Mouse (Mus musculus) liver, embryonic 16.5 days (tissue): ENCODE data around the gene Rpp25l. TPM values are rescaled to one million over a fixed set of nuclear protein-coding genes. Genes with fewer than 3 reads are reported as not detected.

Experiments
- ATAC-seq: fragments of 200-750 bp; cut with Nextera tagmentation; 2 replicates; pipeline ENCODE4 v1.8.0; 2017; ENCODE audit warnings: low read depth, mild to moderate bottlenecking, moderate number of reproducible peaks, moderate library complexity
- H3K27ac ChIP-seq: fragments of 300-500 bp; sonication (generic); 2 replicates; pipeline ENCODE4 v1.5.1; 2014; ENCODE audit warnings: mild to moderate bottlenecking, low read length
- H3K27me3 ChIP-seq: fragments of 300-500 bp; sonication (generic); 2 replicates; pipeline ENCODE4 v1.6.1; 2014; ENCODE audit warnings: low read depth, low read length, mixed read lengths; ENCODE audit not compliant: control insufficient read depth, insufficient read depth
- H3K36me3 ChIP-seq: fragments of 300-500 bp; sonication (generic); 2 replicates; pipeline ENCODE4 v1.6.1; 2014; ENCODE audit warnings: mild to moderate bottlenecking; ENCODE audit not compliant: control insufficient read depth, insufficient read depth
- H3K4me1 ChIP-seq: fragments of 300-500 bp; sonication (generic); 2 replicates; pipeline ENCODE4 v1.6.1; 2014; ENCODE audit warnings: low read depth, low read length, mixed read lengths; ENCODE audit not compliant: control insufficient read depth
- H3K4me2 ChIP-seq: fragments of 300-500 bp; sonication (generic); 2 replicates; pipeline ENCODE4 v1.6.1; 2014; ENCODE audit warnings: low read depth, low read length, mixed read lengths
- H3K4me3 ChIP-seq: fragments of 300-500 bp; sonication (generic); 2 replicates; pipeline ENCODE4 v1.5.1; 2014; ENCODE audit warnings: low read depth, mild to moderate bottlenecking, low read length
- H3K9ac ChIP-seq: fragments of 300-500 bp; sonication (generic); 2 replicates; pipeline ENCODE4 v1.6.1; 2014; ENCODE audit warnings: low read depth, low read length
- H3K9me3 ChIP-seq: fragments of 300-500 bp; sonication (generic); replicated peaks from 2 replicates; pipeline ENCODE4 v1.6.1; 2016; ENCODE audit warnings: low read length; ENCODE audit not compliant: control insufficient read depth
- WGBS: fragments of 180-500 bp; shearing (Covaris S2); extraction: QIAGEN DNeasy Blood & Tissue Kit; methylation state at CpG from one replicate; pipeline ENCODE4 v1.1.7; 2014; ENCODE audit not compliant: insufficient replicate concordance; 5-methylcytosine and 5-hydroxymethylcytosine counted together
- polyA plus RNA-seq: library from polyadenylated mRNA; unstranded; fragments of >200 nt; fragmentation: Nextera tagmentation; extraction: Ambion mirVana; gene quantifications from 2 replicates; pipeline ENCODE4 v1.2.1, GENCODE M21; 2015

Gene Rpp25l
- polyA plus RNA-seq, 1 experiment from 2014 or later: 27.2 TPM

DNA sequence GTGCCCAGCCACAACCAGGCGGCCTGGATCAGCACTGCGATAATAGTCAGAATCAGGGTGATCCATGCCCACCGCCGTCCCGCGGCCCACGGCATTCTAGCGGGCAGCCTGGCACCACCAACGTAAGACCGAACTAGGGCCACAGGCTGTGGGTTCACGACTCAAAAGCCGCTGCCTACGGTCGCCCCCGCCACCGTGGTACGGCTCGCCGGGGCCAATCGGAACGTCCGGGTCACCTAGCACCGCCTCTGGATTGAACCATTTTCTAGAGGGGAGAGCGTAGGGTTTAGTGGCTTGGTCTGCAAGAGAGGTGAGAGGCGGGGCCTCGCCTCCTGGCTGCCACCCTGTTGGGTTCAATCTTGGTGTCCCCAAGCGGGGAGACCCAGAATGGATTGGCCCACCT lies 27.8 kb upstream of the Rpp25l start:
- ATAC-seq: peak; percentile 96
- WGBS: under 1% methylated on average over 27 of the region's 27 CpGs
- peak overlapping the region; percentile 74 for H3K9ac ChIP-seq

DNA sequence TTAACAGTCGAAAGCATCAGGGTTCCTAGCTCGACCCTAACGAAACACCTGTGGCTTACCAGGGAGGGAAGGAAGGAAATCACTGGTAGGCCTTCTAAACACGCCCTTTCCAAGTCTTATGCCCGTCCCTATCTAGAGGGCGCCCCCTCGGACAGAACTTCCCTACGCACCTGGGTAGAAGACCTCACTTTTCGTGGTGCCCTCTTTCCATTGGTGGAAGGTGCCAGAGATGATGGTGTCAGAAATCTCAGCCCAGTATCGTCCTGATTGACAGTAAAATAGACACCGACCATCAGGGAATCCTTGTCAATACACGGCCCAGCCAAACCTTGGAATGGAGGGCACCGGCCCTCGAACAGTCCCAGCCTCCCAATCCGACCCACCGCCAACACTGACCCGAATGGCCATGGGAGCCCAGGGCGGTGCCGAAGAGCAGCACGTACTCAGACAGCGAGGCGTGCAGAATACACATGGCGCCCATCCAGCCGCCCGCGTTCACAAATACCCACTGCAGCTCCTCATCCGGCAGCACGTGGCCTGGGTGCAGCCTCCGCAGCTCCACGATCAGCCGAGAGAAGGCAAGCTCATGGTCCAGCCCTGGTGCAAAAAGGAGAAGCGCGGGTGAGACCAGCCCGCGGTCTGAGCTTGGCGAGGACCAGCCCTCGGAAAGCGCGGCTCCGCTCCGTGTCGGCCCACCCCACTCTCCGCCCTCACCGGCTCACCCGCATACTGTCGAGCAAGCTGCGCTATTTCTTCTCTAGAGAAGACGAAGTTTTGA lies 27.2 kb upstream of the Rpp25l start:
- WGBS: under 1% methylated on average over 48 of the region's 48 CpGs
- H3K4me1 ChIP-seq: peaks cover 15% of the 10 kb centered on the region

More for the DNA sequence above, 27.8 kb upstream of the Rpp25l start:
- Histone ChIP-seq H3K36me3 (no peaks in the 10 kb centered on the region), H3K27me3 (no peaks in the 10 kb centered on the region), H3K9me3 (no peaks in the 10 kb centered on the region), H3K27ac (peak overlapping the region; percentile 77), H3K4me1 (peaks cover 15% of the 10 kb centered on the region), H3K4me3 (peak overlapping the region; percentile 73), H3K4me2 (peak overlapping the region; percentile 97)

DNA sequence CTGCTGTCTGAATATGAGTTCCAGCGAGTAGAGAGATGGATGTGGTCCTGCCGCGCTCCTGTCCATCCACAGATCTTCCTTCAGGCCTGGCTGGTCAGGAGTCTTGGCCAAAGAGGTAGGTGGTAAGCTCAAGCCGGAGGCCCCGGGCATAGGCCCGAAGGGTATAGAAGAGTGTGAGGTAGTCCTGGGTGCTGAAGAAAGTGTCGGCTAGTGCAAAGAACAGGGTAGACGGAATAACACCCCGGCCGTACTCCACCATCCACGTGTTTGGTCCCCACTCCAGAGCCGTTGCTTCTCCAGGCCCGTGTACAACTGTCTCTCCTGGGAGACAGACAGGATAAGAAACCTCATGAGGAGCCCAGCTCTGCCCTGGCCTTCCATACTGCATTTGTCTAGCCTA lies 25.9 kb upstream of the Rpp25l start:
- Histone ChIP-seq H3K36me3 (no peaks in the 10 kb centered on the region), H3K4me1 (peaks cover 15% of the 10 kb centered on the region), H3K9me3 (no peaks in the 10 kb centered on the region), H3K27me3 (no peaks in the 10 kb centered on the region; the same call in 1 of the 2 replicates), H3K4me3 (no peak overlapping the region), H3K9ac (no peak overlapping the region), H3K27ac (no peak overlapping the region), H3K4me2 (no peak overlapping the region)
- no peak for ATAC-seq
- 86% methylated on average over 13 of the region's 13 CpGs for WGBS

More for the DNA sequence above, 27.2 kb upstream of the Rpp25l start:
- ATAC-seq: peak; percentile 76
- Histone ChIP-seq H3K36me3 (no peaks in the 10 kb centered on the region), H3K9ac (peak overlapping the region; percentile 74), H3K9me3 (no peaks in the 10 kb centered on the region), H3K27ac (peak overlapping the region; percentile 77), H3K4me2 (peak overlapping the region; percentile 97), H3K4me3 (peak overlapping the region; percentile 73), H3K27me3 (no peaks in the 10 kb centered on the region)

DNA sequence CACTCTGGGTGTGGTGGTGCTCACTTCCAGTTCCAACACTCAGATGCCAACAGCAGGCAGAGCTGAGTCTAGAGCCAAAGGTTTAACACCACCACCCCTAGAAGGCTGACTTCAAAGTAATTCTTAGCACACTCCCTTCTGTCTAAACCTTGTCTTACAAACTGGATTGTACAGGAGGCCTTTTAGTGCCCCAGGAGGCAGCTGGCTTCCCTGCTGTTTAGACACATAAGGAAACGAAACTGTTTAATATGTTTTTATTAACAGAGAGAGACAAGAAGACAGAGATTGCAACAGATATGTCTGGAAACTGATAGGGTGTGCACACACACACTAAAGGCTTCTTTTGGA lies 24.9 kb upstream of the Rpp25l start:
- Histone ChIP-seq H3K36me3 (no peaks in the 10 kb centered on the region), H3K4me2 (no peak overlapping the region), H3K4me3 (no peak overlapping the region), H3K27me3 (peaks cover 6% of the 10 kb centered on the region), H3K9ac (no peak overlapping the region), H3K27ac (no peak overlapping the region), H3K9me3 (no peaks in the 10 kb centered on the region), H3K4me1 (peaks cover 15% of the 10 kb centered on the region)
- 46% methylated on average over 1 of the region's 1 CpGs for WGBS
- no peak for ATAC-seq

DNA sequence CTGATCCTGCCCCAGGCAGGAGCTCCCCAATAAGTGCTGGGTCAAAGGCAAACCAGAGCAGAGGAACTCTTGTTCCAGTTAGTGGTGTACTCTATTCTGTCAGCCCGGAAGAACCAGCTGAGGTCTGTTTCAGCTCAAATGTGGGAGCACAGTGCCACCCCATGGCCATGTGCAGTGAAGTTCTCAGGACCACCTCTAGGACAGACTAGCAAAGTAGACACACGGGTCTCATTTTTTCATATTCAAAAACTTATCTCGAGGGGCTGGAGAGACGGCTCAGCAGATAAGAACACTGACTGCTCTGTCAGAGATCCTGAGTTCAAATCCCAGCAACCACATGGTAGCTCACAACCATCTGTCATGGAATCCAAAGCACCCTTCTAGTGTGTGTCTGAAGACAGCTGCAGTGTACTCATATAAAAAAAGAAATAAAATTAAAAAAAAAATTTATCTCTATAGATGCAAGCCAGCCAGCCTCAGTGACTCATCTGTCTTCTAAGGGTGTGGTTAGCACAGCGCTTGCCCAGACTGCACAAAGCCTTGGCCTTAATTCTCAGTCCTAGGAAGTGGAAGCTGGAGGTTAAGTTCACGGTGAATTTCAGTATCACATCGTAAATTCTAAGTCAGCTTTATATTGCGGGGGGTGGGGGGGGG lies 24.4 kb upstream of the Rpp25l start:
- H3K9me3 ChIP-seq: no peaks in the 10 kb centered on the region
- H3K9ac ChIP-seq: no peak overlapping the region
- H3K36me3 ChIP-seq: no peaks in the 10 kb centered on the region
- H3K27me3 ChIP-seq: peaks cover 11% of the 10 kb centered on the region
- no peak overlapping the region for H3K4me3 ChIP-seq
- 31% methylated on average over 8 of the region's 8 CpGs for WGBS
- no peak overlapping the region for H3K4me2 ChIP-seq
- no peak overlapping the region for H3K27ac ChIP-seq
- peaks cover 15% of the 10 kb centered on the region for H3K4me1 ChIP-seq
- no peak for ATAC-seq

DNA sequence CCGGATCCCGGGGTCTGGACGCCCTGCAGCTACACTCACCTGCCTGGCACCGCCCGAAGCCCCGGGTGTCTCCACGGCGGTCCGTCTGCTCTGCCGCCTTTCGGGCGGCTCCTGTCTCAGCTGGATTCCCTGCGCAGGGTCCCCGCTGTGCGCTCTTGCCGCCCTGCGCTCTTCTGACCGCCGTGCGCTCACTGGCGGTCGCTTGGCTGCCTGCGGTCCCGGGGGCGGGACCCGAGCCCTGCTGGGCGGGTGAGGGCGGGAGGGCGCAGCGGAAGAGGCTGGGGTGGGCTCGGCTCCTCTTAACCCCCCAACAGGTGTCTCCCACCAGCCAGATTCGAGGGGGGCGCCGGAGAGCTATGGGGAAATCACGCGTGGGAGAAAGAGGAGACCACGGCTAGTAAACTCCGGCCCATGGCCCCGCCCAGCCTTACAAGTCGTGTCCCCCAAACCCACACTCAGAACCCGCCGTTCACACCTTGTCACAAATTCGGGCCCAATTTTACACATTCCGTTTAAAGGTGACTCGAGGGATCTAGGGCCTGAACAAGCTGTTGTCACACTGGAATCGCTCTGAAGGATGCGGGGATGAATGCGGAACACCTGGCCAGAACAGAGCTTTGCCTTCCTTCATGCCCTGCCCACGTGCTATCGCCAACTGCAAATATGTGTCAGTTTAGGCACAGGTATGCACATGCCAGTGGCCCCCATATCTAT lies 17.9 kb upstream of the Rpp25l start, which contains the start of gene Arid3c:
Gene Arid3c, minus strand, starts transcription at position 91 of the 714 bp plus-strand sequence.
- H3K36me3 ChIP-seq: no peaks in the 10 kb centered on the region
- H3K27me3 ChIP-seq: peaks cover 68% of the 10 kb centered on the region
- H3K4me1 ChIP-seq: no peaks in the 10 kb centered on the region; the same call in 1 of the 2 replicates
- 0 out of 2 replicates have a peak, but pooled peaks have one; percentile 24 for ATAC-seq
- H3K4me2 ChIP-seq: peak within 1 kb of the TSS; percentile 48
- no peak within 1 kb of the TSS for H3K27ac ChIP-seq
- no peaks in the 10 kb centered on the region for H3K9me3 ChIP-seq
- no peak within 1 kb of the TSS for H3K9ac ChIP-seq
- H3K4me3 ChIP-seq: peak within 1 kb of the TSS; percentile 32
- 1% methylated on average over 50 of the region's 50 CpGs for WGBS

DNA sequence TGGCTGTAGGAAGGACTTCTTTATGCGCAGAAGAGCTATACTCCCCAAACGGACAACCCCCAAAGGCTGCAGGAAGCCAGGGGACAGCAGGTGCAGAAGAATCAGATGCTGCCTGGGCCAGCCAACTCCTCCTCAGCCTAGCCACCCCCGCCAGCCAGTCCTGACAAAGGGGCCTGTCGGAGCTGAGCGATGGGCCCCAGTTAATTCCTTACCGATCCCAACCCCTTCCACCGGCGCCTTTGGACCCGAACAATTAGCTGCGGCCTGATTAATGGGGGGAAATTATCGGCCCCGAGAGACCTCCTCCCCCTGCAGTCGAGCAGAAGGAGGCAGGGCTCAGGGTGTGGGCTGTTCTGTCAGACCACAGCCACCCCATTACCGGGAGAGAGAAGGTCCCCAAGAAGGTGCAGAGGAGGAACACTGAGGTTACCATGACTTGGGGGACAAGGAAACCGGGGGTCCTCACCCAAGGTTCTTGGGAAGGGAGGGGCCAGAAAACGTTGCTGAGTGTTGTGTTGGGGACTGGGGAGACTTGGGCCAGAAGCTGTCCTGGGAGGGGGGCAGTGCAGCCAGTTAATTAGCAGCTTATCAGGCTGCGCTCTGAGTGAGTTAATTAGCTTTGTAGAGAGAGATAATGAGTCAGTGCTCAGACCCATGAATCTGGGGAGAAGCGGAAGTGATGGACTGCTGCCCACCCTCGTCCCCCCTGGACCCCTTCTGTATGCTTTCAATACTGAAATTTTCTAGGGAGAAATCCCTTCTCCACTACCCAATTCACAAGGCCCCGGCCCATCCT lies 13.7 kb upstream of the Rpp25l start:
- Histone ChIP-seq H3K4me2 (no peak overlapping the region), H3K9me3 (no peaks in the 10 kb centered on the region), H3K4me1 (peaks cover 5% of the 10 kb centered on the region), H3K27me3 (peaks cover 81% of the 10 kb centered on the region), H3K27ac (no peak overlapping the region), H3K36me3 (no peaks in the 10 kb centered on the region), H3K9ac (no peak overlapping the region), H3K4me3 (no peak overlapping the region)
- no peak for ATAC-seq
- WGBS: 12% methylated on average over 20 of the region's 20 CpGs

DNA sequence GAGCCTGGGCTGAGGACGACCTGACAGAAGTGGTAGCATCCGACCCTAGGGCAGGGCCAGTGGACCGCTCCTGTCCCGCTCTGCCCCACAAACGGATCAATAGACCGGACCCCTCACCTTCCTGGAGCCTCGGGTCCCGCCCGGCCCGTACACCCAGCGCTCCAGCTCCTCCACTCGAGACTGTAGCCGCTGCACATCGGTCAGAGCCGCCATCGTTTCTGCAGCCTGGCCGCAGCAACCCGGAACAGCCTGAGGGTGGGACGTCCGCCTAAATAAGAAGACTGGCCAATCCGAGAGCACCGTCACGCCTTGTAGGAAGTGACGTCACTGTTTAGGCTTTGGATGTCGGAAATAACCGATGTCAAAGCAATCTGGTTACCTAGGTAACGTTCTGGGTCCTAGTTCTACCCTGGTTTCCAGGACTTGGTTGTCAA lies 9.6 kb upstream of the Rpp25l start, which contains the start of gene Dctn3:
Gene Dctn3, minus strand, starts transcription at position 253 of the 434 bp plus-strand sequence.
- Histone ChIP-seq H3K36me3 (peaks cover 9% of the 10 kb centered on the region), H3K9me3 (no peaks in the 10 kb centered on the region), H3K4me3 (peak within 1 kb of the TSS; percentile 83), H3K27ac (no peak within 1 kb of the TSS), H3K27me3 (peaks cover 43% of the 10 kb centered on the region), H3K4me2 (peak within 1 kb of the TSS; percentile 75), H3K9ac (peak within 1 kb of the TSS; percentile 84), H3K4me1 (peaks cover 8% of the 10 kb centered on the region)
- ATAC-seq: peak; percentile 97
- under 1% methylated on average over 27 of the region's 27 CpGs for WGBS
